Mouse (Mus musculus): ENCODE results near the gene Gimap5.
A peak's percentile ranks its signal among the peaks of the same experiment; 100 is the strongest.

Gene Gimap5

DNA sequence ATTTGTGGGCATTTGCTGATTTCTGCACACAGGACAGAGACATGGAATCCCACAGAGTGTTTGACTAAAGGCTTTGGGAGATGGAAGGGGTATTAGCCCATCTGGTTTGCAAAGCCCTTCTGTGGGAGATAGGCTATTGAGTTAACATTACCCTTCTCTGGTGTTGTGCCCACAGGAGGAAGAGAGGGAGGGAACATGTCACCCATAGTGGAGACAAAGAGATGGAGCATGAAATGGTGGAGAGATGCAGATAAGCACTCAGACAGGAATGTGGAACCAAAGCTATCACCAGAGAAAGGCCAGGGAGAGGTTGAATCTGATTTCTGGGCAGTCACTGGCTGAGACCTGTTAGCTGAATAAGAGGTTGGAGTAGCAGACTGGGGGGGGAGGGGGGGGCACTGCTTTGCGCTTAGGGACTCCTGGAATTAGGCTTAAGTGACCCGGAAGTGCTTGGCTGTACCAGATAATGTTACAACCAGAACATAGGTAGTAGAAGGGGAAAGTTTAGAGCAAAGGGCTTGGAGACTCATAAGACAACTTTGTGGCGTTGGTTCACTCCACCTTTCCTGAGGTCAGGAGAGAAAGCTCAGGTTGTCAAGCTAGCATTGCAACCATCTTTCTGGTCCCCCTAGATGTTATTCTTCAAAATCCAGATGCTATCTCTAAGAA is 5.4 kb upstream of the Gimap5 start:
- DNase-seq = no peak

DNA sequence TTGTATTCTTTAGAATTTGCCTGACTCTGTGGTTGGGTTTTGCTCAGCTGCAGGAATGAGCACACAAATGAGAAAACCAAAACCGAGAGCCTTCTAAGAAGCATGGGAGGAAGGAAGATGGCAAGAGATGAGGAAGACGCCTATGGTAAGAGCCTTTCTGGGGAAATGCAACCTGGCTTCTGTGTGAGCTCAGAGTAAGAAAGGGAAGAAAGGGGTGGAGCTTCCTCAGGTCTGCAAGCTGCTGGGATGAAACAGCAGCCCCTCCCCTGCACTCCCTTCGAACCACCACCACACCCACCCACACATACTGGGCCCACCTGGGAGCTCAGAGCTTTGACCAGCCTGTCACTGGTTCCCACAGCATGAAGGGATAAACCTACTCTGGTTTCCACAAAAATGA is 4.7 kb upstream of the Gimap5 start:
- no peak for DNase-seq

DNA sequence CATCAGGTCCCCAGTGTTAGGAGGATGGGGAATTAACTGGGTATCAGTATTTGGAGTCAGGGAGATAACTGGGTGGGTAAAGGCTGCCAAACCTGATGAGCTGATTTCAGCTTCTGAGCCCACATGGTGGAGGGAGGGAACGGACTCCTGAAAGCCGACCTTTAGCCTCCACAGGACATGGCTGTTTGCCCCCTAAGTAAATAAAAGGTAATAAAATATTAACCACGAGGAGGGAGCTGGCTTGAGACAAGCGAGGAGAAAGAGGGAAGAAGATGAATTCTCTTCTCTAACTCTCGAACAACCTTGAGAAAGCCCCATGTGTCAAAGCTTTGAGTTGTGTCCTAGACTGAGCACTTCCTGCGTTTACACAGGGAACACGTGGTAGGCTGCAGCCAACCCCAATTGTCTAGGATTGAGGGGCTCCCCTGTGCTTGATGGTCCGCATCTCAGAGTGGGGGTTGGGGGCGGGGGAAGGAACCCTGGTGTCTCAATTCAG is 4.2 kb upstream of the Gimap5 start:
- DNase-seq = no peak

DNA sequence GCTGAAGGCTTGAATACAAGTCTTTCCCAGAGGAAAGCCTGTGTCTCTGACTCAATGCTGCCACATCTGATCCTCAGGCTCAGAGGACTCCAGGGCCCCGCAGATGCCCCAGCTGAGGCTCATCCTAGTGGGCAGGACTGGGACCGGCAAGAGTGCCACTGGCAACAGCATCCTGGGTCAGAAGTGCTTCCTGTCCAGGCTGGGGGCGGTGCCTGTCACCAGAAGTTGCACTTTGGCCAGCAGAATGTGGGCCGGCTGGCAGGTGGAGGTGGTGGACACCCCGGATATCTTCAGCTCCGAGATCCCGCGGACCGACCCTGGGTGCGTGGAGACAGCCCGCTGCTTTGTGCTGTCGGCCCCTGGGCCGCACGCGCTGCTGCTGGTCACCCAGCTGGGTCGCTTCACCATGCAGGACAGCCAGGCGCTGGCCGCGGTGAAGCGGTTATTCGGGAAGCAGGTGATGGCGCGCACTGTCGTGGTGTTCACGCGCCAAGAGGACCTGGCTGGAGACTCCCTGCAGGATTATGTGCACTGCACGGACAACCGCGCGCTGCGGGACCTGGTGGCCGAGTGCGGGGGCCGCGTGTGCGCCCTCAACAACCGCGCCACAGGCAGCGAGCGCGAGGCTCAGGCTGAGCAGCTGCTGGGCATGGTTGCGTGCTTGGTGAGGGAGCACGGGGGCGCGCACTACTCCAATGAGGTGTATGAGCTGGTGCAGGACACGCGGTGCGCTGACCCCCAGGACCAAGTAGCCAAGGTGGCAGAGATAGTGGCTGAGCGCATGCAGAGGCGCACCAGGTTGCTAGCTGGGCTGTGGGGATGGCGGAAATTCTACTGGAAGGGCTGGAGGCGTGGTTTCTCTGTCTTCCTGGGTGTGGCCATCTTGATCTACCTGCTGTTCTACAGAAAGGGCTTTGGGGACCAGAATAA is 3.3 kb upstream of the Gimap5 start:
- DNase-seq = peak; percentile 20 to 53

DNA sequence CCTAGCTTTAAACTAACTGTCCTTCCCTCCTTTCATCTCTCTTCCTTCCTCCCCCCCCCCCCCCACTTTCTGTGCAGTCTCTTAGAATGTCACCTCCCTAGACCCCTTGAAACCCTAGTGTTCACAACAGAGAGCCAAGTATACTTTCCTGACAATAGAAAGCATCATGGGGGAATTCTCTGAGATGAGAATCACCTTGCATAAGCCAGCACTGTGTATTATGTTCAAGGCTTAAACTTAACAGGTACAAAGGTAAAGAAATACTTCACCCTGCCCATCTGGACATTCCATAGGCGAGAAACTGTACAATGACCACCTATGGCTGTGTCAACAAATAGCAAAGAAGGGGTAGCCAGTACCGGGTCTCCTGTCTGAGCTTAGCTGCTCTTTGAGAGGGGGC is 507 bp upstream of the Gimap5 start:
- no peak for DNase-seq

DNA sequence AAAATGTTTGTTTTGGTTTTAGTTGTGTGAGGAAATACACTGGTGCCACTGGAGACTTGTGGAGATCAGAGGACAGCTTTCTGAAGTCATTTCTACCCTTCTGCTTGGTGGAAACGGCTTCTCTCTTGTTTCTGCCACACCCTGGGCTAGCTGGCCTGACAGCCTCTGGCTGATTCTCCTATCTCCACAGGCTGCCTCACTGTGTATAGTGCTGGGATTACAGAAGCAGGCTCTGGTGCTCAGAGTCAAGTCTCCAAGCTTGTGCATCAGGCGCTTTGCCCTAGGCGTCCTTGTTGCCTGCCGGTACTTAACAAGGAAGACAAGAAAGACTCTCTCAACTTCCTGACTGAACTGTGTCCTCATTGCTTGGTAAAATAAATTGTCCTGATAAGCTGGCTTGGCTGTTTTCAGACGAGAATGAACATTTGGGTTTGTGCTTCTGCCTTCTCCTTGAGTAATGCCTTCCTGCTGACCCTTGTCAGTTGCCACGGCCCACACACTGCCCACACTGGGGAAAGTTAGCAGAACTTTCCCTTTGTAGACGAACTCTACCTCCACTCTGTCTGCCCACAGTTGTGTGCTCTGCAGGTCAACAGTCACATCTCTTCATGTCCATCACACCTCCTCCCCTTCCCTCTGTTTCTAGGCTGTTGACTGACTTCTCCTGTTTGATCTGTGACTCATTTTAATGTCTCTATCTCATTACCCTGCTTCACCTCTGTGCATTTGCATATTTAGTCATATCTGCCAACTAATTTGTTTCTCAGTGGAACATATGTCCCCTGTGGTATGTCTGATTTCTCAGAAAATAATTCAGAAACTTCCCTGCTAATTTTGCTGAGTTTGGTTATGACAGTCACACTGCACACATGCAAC is 1.3 kb downstream of the Gimap5 start:
- peak; percentile 33 to 48 for DNase-seq

DNA sequence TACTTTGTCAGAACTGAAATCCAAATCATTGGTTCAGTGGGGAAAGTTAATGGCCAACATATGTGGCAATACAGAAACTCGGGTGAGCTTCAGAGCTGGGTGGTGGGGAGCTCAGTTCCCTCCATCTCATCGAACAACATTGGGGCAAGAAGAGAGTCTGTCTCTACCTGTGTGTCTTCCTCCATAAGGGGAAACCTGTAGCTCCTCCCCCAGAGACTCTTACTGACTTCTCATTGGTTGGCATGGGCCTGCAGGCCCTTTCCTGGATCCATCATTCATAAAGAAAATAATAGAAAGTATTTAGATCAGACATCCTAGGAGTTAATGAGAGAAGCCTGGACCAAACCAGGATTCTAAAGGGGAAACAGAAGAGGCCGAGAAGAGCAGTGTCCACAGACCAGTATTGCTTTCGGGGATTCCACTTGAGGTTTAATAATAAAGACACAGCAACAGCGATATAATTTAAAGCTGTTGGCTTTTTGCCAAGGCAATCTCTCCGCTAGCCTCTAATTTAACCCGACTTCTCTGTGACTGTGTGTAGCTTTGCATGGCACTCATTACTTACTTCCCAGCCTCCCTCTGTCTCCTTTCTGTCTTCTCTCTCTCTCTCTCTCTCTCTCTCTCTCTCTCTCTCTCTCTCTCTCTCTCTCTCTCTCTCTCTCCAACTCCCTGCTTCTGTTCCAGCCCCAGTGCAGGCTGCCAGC is 17.7 kb downstream of the Gimap5 start:
- DNase-seq = no peak

DNA sequence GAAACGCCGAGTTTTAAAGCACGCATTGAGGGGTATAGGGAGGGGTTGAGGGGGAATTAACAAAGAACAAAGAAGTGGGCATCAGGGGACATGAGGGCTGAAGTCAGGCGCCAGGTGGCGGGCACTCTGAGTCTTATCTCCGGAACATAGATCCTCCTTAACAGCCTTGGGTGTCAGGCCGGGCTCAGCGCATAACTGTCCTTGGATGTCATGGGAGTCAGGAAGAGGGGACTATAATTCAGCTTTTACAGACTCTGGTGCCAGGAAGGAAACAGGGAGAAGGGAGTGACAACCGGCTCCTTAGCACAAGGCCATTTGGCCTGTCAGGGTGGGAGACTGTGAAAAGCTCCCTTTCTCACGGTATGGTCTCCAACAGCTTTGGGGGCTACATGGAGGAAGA is 18.5 kb downstream of the Gimap5 start:
- DNase-seq = no peak

DNA sequence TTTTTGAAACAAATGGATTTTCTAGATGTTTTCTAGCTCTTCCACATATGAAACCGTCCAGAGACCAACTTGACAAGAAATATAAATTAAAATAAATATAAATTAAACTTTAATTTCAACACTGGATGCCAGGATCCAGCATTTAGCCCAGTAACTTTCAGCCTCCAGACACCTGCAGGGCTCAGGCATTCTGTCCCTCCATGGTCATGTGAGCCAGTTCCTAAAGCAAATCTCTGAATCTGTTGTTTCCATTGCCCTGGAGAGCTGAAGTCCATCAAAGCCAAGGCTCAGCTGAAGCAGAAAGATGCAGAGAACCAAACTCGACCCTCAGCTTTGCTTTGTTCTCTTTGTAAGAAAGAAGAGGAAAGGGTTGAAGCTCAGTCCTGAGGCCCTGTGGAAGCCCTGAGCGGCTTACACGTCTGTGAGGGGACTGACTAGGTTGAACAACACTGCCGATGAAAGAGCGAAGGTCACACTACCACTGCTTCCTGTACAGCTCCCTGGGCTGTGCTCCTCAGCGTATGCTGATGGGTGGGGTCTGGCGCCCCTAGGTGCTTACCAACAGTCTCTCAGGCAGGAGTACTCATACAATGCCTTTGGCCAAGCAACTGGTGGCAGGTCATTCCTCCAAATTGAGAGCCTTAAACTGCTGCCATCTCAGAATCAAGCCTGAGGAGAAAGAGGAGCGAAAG is 22.3 kb downstream of the Gimap5 start:
- DNase-seq = peak in 1 of 2 experiments; percentile 42

DNA sequence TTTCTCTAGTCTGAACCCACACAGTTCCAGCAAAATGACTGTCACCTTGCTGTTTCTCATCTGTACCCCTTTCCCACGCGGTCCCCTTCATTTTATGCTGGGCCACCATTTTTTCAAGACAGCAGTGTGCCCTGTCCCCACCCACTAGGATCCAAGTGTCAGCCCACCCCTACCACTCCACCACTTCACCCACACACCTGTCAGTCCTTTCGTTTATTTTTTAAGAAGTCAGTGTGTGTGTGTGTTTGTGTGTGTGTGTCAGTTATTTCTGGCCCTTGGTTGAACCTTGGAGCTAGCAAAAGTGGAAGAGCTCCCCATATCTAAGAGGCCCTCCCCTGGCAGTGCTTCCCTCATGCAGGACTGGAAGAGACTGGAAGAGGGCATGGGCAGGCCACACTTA is 22.9 kb downstream of the Gimap5 start:
- DNase-seq = no peak

DNA sequence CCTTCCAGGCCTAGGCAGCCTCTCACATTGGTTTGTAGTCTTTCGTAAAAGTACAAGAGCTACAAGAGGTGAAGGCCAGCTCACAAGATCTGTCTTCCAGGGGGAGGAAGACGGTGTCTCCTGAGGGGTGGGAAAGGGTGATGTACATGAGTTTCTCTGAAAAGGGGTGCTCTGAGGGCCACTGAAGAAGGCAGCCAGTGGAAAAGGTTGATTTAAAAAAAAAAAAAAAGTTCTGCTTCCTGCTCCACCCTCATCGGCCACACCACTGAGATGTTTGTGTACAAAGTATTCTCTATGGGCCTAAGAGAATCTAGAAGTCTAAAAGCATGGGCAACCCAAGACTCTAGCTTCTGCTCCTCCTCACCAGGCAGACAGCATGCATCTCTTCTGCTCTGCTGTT is 24.7 kb downstream of the Gimap5 start, which contains the start of gene Gimap3:
Gene Gimap3 (minus strand): TSS at position 156 of the 400 bp plus-strand sequence.
- no peak for DNase-seq

DNA sequence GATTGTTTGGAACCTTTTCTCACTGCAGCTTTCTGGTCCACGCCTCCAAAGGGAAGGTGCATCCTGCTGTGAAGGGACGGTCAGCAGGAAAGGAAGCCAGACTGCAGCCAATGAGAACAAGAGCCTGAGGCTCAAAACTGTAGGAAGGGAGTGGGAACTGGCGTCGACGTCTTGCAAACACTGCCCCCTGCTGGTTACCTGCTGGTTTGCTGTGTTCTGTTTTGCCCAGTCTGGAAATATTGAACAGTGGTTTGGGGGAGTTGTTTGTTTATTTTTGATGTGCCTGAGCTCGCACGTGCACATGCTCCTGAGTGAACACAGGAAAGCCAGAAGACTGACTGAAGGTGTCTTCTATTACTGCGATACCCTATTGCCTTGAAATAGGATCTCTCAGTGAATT is 26.0 kb downstream of the Gimap5 start:
- DNase-seq = peak; percentile 77 to 86

DNA sequence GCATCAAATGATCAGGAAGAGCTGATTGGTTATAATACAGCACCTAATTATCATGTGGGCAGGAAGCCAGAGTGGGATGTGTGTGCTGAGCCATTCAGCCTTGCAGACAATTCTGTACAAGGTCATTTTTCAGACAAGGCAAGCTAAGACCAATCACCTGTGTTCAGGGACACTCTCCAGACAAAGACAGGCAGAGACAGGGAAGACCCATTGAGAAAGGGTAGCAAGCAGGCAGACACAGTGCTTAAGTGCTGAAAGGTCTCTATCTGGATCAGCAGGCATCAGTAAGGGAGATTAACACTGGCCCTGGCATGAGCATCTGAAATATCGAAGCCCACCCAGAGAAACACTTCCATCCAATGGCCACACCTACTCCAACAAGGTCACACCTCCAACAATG is 38.4 kb downstream of the Gimap5 start:
- no peak for DNase-seq

DNA sequence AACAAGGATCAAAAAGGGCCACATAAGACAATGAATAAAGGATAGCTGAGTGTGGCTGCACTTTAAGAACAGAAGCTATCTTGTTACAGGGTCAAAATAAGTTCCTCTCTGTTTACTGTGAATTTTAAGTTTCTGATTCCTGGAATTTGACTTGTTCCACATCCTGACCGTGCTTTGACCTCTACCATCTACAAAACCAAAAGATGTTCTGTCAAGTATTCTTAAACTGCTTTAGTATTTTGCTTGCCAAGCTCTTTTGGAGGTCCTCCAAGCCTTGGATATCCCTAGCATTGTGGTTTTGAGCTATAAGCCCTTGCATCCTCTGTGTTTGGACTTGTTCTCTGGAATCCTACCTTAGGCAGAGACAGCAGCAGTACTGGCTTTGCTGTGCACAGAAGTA is 39.2 kb downstream of the Gimap5 start:
- DNase-seq = peak in 1 of 2 experiments; percentile 24

DNA sequence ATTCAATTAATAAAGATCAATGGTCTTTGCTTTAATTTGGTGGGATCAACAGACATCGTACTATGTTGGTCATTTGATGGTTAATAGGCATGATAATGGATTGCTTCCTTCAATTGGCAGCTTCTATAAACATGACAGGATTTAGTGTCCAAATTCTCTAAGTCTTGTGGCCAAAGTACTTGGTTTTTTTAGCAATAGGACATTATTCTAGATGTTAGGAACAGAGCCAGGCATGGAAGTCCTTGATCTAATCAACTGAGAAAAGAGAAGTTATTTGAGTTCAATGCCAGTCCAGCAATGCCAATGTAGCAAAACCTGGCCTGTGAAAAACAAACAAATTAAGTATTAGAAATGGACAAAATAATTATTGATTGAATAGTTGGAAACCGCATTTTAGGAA is 39.6 kb downstream of the Gimap5 start:
- DNase-seq = no peak

DNA sequence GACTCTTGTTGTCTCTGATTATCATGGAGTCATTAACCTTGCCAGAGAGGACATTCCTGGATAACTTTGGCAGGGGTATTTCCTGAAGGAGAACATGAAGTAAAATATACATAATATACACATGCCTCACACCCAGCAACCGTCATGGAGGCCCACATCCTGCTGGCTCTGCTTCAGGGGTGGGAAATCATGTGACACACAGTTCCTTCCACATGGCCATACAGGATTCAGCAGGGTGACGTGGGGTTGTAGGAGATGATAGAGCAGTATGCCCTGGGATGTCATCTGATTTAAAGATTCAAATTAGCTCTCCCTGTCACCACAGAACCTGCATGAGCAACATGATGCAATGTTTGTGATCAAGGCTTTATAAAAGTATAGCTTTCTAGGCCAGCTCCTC is 41.9 kb downstream of the Gimap5 start:
- no peak for DNase-seq

DNA sequence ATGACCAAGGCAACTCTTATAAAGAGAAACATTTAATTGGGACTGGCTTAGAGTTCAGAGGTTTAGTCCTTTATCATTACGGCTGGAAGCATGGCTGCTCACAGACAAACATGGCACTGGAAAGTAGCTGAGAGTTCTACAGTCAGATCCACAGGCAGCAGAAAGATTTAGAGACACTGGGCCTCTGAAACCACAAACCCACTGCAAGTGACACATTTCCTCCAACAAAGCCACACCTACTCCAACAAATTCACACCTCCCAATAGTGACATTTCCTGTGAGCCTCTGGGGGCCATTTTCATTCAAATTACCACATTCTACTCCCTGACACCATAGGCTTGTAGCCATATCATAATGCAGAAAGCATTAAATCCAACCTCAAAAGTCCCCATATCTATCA is 55.9 kb downstream of the Gimap5 start:
- no peak for DNase-seq

DNA sequence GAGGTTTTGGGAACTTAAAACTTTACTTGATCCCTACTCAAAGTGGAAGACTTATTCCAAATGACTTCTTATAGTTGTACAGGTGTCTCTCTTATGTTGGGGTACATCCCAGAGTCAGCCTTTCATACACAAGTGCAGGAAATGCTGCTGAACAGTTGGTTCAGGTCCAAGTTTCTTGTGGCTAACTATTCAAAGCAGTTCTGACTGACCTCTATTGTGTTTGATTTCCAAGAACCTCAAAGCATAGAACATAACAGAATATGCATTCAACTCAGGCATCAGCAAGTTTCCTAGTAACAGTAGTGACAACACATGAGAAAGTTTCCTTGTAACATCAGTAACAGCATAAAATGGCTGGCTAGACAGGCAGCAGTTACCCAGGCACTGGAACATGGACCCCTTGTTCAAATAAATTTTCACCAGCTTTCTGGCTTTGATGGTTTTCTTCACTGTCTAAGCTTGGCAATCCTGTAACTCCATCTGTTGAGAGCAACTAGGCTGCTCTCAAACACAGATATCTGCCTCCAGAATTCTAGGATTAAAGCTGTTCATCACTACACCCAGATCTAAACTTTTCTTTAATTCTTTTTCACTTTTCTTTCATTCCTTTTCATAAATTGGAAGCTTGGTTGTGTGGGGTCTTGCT is 57.5 kb downstream of the Gimap5 start:
- no peak for DNase-seq

Data from lung, postnatal 4 days (tissue).